Mouse (Mus musculus) heart, adult 2 months (tissue): ENCODE results near the gene Bnc2. TPM values are rescaled to one million over a fixed set of nuclear protein-coding genes. Genes with fewer than 3 reads are reported as not detected.

Source experiments
- DNase-seq, 2 experiments: peaks; one replicate each; pipeline ENCODE4 v3.0.0; 2021
- H3K27ac ChIP-seq: fragments of 200-600 bp; 2 replicates; pipeline ENCODE4 v1.8.1; 2022
- H3K27me3 ChIP-seq: fragments of 200-500 bp; 2 replicates; pipeline ENCODE4 v1.6.1; 2012; ENCODE audit warnings: mild to moderate bottlenecking, low read length, inconsistent platforms, mixed read lengths; ENCODE audit not compliant: control insufficient read depth, insufficient read depth
- H3K36me3 ChIP-seq: fragments of 200-500 bp; 2 replicates; pipeline ENCODE4 v1.6.1; 2012; ENCODE audit warnings: low read length, inconsistent platforms; ENCODE audit not compliant: control insufficient read depth, insufficient read depth
- H3K4me1 ChIP-seq: fragments of 200-500 bp; 2 replicates; pipeline ENCODE4 v1.6.1; 2011; ENCODE audit warnings: low read length; ENCODE audit not compliant: control insufficient read depth, insufficient read depth
- H3K4me3 ChIP-seq: fragments of 200-600 bp; 2 replicates; pipeline ENCODE4 v1.8.1; 2022
- H3K79me2 ChIP-seq: fragments of 200-500 bp; replicated peaks from 2 replicates; pipeline ENCODE4 v1.6.1; 2012; ENCODE audit warnings: mild to moderate bottlenecking, inconsistent platforms, low read length, moderate library complexity, mixed read lengths; ENCODE audit not compliant: control insufficient read depth, insufficient read depth
- H3K9ac ChIP-seq: fragments of 200-500 bp; 2 replicates; pipeline ENCODE4 v1.6.1; 2012; ENCODE audit warnings: low read depth, mild to moderate bottlenecking, control low read depth, inconsistent platforms, low read length, mixed read lengths
- CTCF ChIP-seq: fragments of 200-600 bp; IDR thresholded peaks from 2 replicates; pipeline ENCODE4 v1.8.1; 2022; ENCODE audit warnings: antibody characterized with exemption, mild to moderate bottlenecking, moderate library complexity
- EP300 ChIP-seq: fragments of 200-500 bp; IDR thresholded peaks from 2 replicates; pipeline ENCODE4 v1.6.1; 2011; ENCODE audit warnings: low read depth, low read length, control low read depth; ENCODE audit not compliant: insufficient read depth
- POLR2A ChIP-seq: fragments of 200-500 bp; IDR thresholded peaks from 2 replicates; pipeline ENCODE4 v1.6.1; 2011; ENCODE audit warnings: mild to moderate bottlenecking, low read depth, low read length, control low read depth; ENCODE audit not compliant: insufficient read depth
- WGBS: fragments of 180-500 bp; shearing (Covaris S2); methylation state at CpG from one replicate; pipeline ENCODE4 v1.1.7; 2018; 5-methylcytosine and 5-hydroxymethylcytosine counted together
- intact Hi-C: fragments of 180-260 bp; cut with DNase I; formaldehyde crosslinking; loops from one replicate; pipeline ENCODE4 v1.15.1; 2025
- polyA plus RNA-seq: library from polyadenylated mRNA; depleted of rRNA; stranded (reverse); fragments of >200 nt; gene quantifications from 2 replicates; pipeline ENCODE4 v1.2.3, GENCODE M21; 2012
- total RNA-seq, 2 experiments: library from RNA; stranded (reverse); gene quantifications; 2 replicates each; pipeline ENCODE4 v1.2.3; 2021

Bnc2 gene
- total and polyA plus RNA-seq, 3 experiments, result 1.6 to 3.0 (median 2.6) TPM

- Histone ChIP-seq H3K79me2 (no peaks in the 10 kb centered on the region), H3K36me3 (no peaks in the 10 kb centered on the region), H3K27me3 (no peaks in the 10 kb centered on the region), H3K27ac (no peak overlapping the region), H3K4me3 (no peak overlapping the region), H3K9ac (no peak overlapping the region), H3K4me1 (no peaks in the 10 kb centered on the region)
- no peak for DNase-seq
- intact Hi-C loops, result no loop called here
- no peak for TF ChIP-seq POLR2A
- no peak for TF ChIP-seq CTCF
- WGBS, result 97% methylated on average over 4 of the region's 4 CpGs
Measured at GRCm38 (mm10) chr4:84330509-84330908, 344.6 kb downstream of the Bnc2 start.

GRCm38 (mm10) chr4:84329651-84330050, 345.4 kb downstream of the Bnc2 start:
- DNase-seq, result no peak
- no peaks in the 10 kb centered on the region for H3K27me3 ChIP-seq
- H3K9ac ChIP-seq, result no peak overlapping the region
- no peaks in the 10 kb centered on the region for H3K79me2 ChIP-seq
- no peak overlapping the region for H3K4me3 ChIP-seq
- intact Hi-C loops, result no loop called here
- no peaks in the 10 kb centered on the region for H3K36me3 ChIP-seq
- TF ChIP-seq CTCF (no peak), EP300 (no peak), POLR2A (no peak)
- no peak overlapping the region for H3K27ac ChIP-seq
- no peaks in the 10 kb centered on the region for H3K4me1 ChIP-seq
- 78% methylated on average over 5 of the region's 5 CpGs for WGBS

DNA sequence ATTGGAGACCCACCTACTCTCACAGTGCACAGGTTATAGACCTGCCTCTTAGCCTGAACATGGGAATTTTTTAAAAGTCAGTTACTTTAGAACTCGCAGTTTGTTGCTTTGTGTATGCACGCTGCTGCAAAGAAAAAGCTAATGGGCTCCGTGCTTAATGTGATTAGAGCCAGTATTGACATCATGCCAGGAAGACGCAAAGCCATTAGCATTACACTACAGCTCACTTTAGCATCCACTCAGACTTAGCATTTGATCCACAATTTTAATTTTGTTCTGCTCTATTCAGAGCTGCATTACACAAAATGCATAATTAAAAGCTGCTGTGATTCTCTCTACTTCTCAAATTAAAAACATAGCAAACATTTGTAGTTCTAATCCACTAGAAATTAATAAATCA, 350.7 kb downstream of the Bnc2 start:
- no peak overlapping the region for H3K9ac ChIP-seq
- H3K79me2 ChIP-seq, result no peaks in the 10 kb centered on the region
- H3K36me3 ChIP-seq, result no peaks in the 10 kb centered on the region
- H3K27me3 ChIP-seq, result no peaks in the 10 kb centered on the region
- no peak for DNase-seq
- no peak overlapping the region for H3K27ac ChIP-seq
- intact Hi-C loops, result no loop called here
- WGBS, result 76% methylated on average over 4 of the region's 4 CpGs
- TF ChIP-seq CTCF (no peak), EP300 (no peak), POLR2A (no peak)
- H3K4me3 ChIP-seq, result no peak overlapping the region
- H3K4me1 ChIP-seq, result no peaks in the 10 kb centered on the region

DNA sequence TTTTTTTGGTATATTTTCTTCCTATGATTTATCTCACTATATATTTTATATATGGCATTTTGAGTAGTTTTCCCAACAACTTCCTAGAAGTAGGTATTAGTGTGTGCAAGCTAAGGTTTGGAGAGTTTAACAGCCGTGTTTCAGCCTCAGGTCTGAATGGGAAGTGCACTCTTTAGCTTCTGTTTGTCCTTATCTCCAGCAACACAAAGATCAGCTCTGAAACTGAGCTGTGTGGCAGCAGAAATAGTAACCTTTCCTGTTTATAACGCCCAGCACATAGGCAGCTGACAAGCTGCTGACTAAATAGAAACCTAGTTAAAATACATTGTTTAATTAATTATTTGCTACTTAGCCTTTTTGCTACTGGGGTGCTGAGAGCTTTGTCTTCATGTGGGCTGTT, 353.5 kb downstream of the Bnc2 start:
- TF ChIP-seq CTCF (no peak), EP300 (no peak), POLR2A (no peak)
- Histone ChIP-seq H3K79me2 (no peaks in the 10 kb centered on the region), H3K9ac (no peak overlapping the region), H3K4me1 (no peaks in the 10 kb centered on the region), H3K4me3 (no peak overlapping the region), H3K27me3 (no peaks in the 10 kb centered on the region), H3K27ac (no peak overlapping the region), H3K36me3 (no peaks in the 10 kb centered on the region)
- intact Hi-C loops, result no loop called here
- no peak for DNase-seq
- WGBS, result 17% methylated on average over 2 of the region's 2 CpGs

DNA sequence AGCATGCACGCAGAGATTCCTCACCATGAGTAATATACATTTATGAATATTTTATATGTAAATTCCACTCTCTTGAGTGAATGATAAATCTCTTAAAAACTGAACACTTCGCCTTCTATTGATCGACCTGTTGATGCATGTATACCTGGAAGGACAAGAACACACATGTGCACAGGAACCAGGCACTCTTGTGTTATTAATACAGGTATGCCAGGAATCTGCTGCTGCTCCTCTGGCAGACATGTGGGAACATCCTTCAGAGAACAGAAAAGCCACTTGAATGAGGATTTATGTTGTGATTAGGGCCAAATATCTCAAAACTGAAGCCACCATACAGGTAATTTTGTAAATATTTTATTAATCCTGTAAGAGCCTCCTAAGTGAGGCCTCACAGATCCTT, 357.7 kb downstream of the Bnc2 start:
- intact Hi-C loops, result no loop called here
- Histone ChIP-seq H3K79me2 (no peaks in the 10 kb centered on the region), H3K9ac (no peak overlapping the region), H3K27me3 (no peaks in the 10 kb centered on the region), H3K27ac (no peak overlapping the region), H3K4me1 (no peaks in the 10 kb centered on the region), H3K4me3 (no peak overlapping the region), H3K36me3 (no peaks in the 10 kb centered on the region)
- no peak for DNase-seq
- 87% methylated on average over 3 of the region's 3 CpGs for WGBS
- TF ChIP-seq EP300 (no peak), POLR2A (no peak), CTCF (no peak)

GRCm38 (mm10) chr4:84311371-84311770, 363.7 kb downstream of the Bnc2 start:
- Histone ChIP-seq H3K27me3 (no peaks in the 10 kb centered on the region), H3K4me1 (no peaks in the 10 kb centered on the region), H3K27ac (no peak overlapping the region), H3K4me3 (no peak overlapping the region), H3K79me2 (no peaks in the 10 kb centered on the region), H3K36me3 (no peaks in the 10 kb centered on the region), H3K9ac (no peak overlapping the region)
- WGBS, result 76% methylated on average over 2 of the region's 2 CpGs
- TF ChIP-seq CTCF (no peak), POLR2A (no peak), EP300 (no peak)
- intact Hi-C loops, result no loop called here
- DNase-seq, result no peak

DNA sequence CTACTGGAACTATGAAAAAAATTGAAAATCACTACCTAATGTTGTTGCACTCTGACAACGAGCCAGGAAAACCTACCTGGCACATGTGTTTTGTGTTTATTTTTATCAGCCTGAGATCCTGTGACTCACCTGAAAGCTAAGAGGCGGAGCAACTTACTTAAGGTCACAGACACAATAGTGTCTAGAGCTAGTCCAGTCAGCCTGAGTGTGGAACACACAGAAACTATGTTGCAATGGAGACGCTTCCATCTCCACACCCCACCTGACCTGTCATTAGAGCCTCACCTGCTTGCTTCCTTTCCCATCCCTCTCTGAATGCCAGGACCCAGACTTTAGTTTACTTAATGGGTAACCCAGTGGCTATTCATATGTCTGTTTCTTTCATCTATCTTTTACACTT, 364.2 kb downstream of the Bnc2 start:
- Histone ChIP-seq H3K4me3 (no peak overlapping the region), H3K36me3 (no peaks in the 10 kb centered on the region), H3K9ac (no peak overlapping the region), H3K79me2 (no peaks in the 10 kb centered on the region), H3K27ac (no peak overlapping the region), H3K27me3 (no peaks in the 10 kb centered on the region), H3K4me1 (no peaks in the 10 kb centered on the region)
- WGBS, result 79% methylated on average over 3 of the region's 3 CpGs
- intact Hi-C loops, result no loop called here
- TF ChIP-seq POLR2A, result no peak
- TF ChIP-seq EP300, result no peak
- TF ChIP-seq CTCF, result no peak
- DNase-seq, result no peak
